Mouse (Mus musculus): Measurements from ENCODE around the gene Pxk. TPM values are rescaled to one million over a fixed set of nuclear protein-coding genes. Genes with fewer than 3 reads are reported as not detected.

The Pxk gene
- polyA plus RNA-seq, 1 experiment: 10.5 TPM

DNA sequence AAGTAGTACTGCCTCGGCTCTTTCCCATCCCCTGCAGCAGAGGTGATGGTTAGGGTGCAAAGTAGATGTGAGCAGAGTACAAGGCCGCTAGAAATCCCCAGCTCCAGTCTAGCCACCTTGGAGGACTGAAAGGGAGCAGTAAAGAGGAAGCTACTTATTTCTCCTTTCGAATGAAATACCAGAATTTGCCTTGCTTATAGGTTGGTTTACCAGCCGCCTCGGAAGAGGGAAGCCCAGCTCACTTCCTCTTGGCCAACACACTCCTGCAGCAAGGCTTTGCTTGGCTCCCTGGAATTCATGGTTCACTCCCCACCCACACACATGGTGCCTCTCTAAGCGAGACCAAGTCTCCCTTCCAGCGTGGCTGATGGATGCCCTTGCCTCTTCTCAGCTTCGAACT lies 34.8 kb downstream of the Pxk start:
- no peak overlapping the region for H3ac ChIP-seq (ENCODE audit: control insufficient read depth, insufficient read length)
- H3K4me2 ChIP-seq (ENCODE audit: low read depth): no peak overlapping the region
- H3K4me3 ChIP-seq: no peak overlapping the region
- H3K79me2 ChIP-seq (ENCODE audit: control insufficient read depth, insufficient read depth): no peaks in the 10 kb centered on the region
- TF ChIP-seq MYOG (IDR thresholded peaks at IDR 0.05; ENCODE audit: control insufficient read depth in 1 of 3, insufficient read depth in 1 of 3, insufficient read length in 2 of 3, low read depth in 2 of 3) (no peak), POLR2AphosphoS2 (IDR thresholded peaks at IDR 0.05; ENCODE audit: insufficient read length, low read depth) (no peak), USF1 (IDR thresholded peaks at IDR 0.05; ENCODE audit: low read depth) (no peak), REST (IDR thresholded peaks at IDR 0.05; ENCODE audit: insufficient read depth, insufficient read length) (no peak), E2F4 (IDR thresholded peaks at IDR 0.05; ENCODE audit: insufficient read depth) (no peak), MAX (IDR thresholded peaks at IDR 0.05; ENCODE audit: low read depth) (no peak), MYOD1 (IDR thresholded peaks at IDR 0.05; ENCODE audit: control insufficient read depth in 1 of 3, insufficient read length in 2 of 3, low read depth in 2 of 3) (no peak), POLR2A (IDR thresholded peaks at IDR 0.05; ENCODE audit: insufficient read length, low read depth) (no peak), TCF3 (IDR thresholded peaks at IDR 0.05; ENCODE audit: insufficient read length, low read depth) (no peak)
- no peaks in the 10 kb centered on the region for H3K36me3 ChIP-seq (ENCODE audit: control insufficient read depth, insufficient read depth)
- no peaks in the 10 kb centered on the region for H3K27me3 ChIP-seq (ENCODE audit: control insufficient read depth, insufficient read depth, insufficient read length)

DNA sequence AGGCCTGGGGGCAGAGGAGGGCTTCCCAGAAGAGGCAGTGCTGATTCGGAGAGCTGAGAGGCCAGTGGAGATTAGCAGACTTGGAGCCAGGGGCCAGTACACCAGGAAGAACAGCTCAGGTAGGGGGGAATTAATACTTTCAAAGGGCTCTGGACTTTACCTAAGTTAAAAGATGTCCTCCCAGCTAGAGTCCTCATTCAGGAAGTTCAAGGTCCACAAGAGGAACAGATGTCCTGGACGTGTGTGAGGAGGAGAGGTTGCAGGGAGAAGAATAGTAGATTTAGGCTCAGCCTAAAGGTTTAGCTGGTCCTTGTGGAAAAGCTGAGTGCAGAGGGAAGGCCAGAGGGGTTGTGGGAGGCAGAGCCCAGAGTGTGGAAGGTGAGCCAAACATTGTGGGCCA lies 36.2 kb downstream of the Pxk start:
- Histone ChIP-seq H3K79me2 (ENCODE audit: control insufficient read depth, insufficient read depth) (no peaks in the 10 kb centered on the region), H3K36me3 (ENCODE audit: control insufficient read depth, insufficient read depth) (no peaks in the 10 kb centered on the region), H3ac (ENCODE audit: control insufficient read depth, insufficient read length) (no peak overlapping the region), H3K4me3 (no peak overlapping the region), H3K27me3 (ENCODE audit: control insufficient read depth, insufficient read depth, insufficient read length) (no peaks in the 10 kb centered on the region), H3K4me2 (ENCODE audit: low read depth) (no peak overlapping the region)
- no peak for TF ChIP-seq USF1 (IDR thresholded peaks at IDR 0.05; ENCODE audit: low read depth)
- no peak for TF ChIP-seq MAX (IDR thresholded peaks at IDR 0.05; ENCODE audit: low read depth)
- TF ChIP-seq MYOG (IDR thresholded peaks at IDR 0.05; ENCODE audit: control insufficient read depth in 1 of 3, insufficient read depth in 1 of 3, insufficient read length in 2 of 3, low read depth in 2 of 3): no peak
- TF ChIP-seq REST (IDR thresholded peaks at IDR 0.05; ENCODE audit: insufficient read depth, insufficient read length): no peak
- no peak for TF ChIP-seq POLR2AphosphoS2 (IDR thresholded peaks at IDR 0.05; ENCODE audit: insufficient read length, low read depth)
- no peak for TF ChIP-seq E2F4 (IDR thresholded peaks at IDR 0.05; ENCODE audit: insufficient read depth)
- no peak for TF ChIP-seq TCF3 (IDR thresholded peaks at IDR 0.05; ENCODE audit: insufficient read length, low read depth)

DNA sequence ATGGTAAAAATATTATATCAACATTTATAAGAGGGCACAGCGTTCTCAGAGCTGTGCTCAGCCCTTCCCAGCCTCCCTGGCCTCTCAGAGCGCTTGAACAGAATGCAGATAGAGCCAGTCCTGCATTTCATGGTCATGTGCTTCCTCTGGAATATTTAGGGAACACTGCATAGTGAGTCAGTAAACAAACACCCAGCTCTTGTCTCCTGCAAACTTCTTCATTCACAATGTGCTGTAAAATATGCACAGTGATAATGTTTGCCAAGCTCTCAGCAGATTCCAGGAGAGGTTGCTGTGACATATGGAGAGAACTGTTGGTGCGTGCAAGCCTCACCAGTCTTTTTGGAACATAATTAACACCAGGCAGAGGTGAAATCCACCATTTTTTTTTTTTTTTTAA lies 37.1 kb downstream of the Pxk start:
- no peak overlapping the region for H3K4me3 ChIP-seq
- no peak for TF ChIP-seq E2F4 (IDR thresholded peaks at IDR 0.05; ENCODE audit: insufficient read depth)
- TF ChIP-seq TCF12 (IDR thresholded peaks at IDR 0.05; ENCODE audit: insufficient read depth, poor library complexity, severe bottlenecking): no peak
- TF ChIP-seq REST (IDR thresholded peaks at IDR 0.05; ENCODE audit: insufficient read depth, insufficient read length): no peak
- no peak for TF ChIP-seq POLR2A (IDR thresholded peaks at IDR 0.05; ENCODE audit: insufficient read length, low read depth)
- no peak for TF ChIP-seq POLR2AphosphoS2 (IDR thresholded peaks at IDR 0.05; ENCODE audit: insufficient read length, low read depth)
- TF ChIP-seq CEBPB (IDR thresholded peaks at IDR 0.05; ENCODE audit: insufficient read depth, poor library complexity, severe bottlenecking): no peak
- TF ChIP-seq MAX (IDR thresholded peaks at IDR 0.05; ENCODE audit: low read depth): no peak
- TF ChIP-seq USF1 (IDR thresholded peaks at IDR 0.05; ENCODE audit: low read depth): no peak
- TF ChIP-seq MYOG (IDR thresholded peaks at IDR 0.05; ENCODE audit: control insufficient read depth in 1 of 3, insufficient read depth in 1 of 3, insufficient read length in 2 of 3, low read depth in 2 of 3): no peak
- TF ChIP-seq MYOD1 (IDR thresholded peaks at IDR 0.05; ENCODE audit: control insufficient read depth in 1 of 3, insufficient read length in 2 of 3, low read depth in 2 of 3): no peak
- TF ChIP-seq SRF (IDR thresholded peaks at IDR 0.05; ENCODE audit: control insufficient read depth, insufficient read length, low read depth): no peak
- TF ChIP-seq TCF3 (IDR thresholded peaks at IDR 0.05; ENCODE audit: insufficient read length, low read depth): no peak
- H3ac ChIP-seq (ENCODE audit: control insufficient read depth, insufficient read length): no peak overlapping the region
- no peak overlapping the region for H3K4me2 ChIP-seq (ENCODE audit: low read depth)
- H3K79me2 ChIP-seq (ENCODE audit: control insufficient read depth, insufficient read depth): no peaks in the 10 kb centered on the region
- no peaks in the 10 kb centered on the region for H3K27me3 ChIP-seq (ENCODE audit: control insufficient read depth, insufficient read depth, insufficient read length)
- H3K36me3 ChIP-seq (ENCODE audit: control insufficient read depth, insufficient read depth): no peaks in the 10 kb centered on the region

DNA sequence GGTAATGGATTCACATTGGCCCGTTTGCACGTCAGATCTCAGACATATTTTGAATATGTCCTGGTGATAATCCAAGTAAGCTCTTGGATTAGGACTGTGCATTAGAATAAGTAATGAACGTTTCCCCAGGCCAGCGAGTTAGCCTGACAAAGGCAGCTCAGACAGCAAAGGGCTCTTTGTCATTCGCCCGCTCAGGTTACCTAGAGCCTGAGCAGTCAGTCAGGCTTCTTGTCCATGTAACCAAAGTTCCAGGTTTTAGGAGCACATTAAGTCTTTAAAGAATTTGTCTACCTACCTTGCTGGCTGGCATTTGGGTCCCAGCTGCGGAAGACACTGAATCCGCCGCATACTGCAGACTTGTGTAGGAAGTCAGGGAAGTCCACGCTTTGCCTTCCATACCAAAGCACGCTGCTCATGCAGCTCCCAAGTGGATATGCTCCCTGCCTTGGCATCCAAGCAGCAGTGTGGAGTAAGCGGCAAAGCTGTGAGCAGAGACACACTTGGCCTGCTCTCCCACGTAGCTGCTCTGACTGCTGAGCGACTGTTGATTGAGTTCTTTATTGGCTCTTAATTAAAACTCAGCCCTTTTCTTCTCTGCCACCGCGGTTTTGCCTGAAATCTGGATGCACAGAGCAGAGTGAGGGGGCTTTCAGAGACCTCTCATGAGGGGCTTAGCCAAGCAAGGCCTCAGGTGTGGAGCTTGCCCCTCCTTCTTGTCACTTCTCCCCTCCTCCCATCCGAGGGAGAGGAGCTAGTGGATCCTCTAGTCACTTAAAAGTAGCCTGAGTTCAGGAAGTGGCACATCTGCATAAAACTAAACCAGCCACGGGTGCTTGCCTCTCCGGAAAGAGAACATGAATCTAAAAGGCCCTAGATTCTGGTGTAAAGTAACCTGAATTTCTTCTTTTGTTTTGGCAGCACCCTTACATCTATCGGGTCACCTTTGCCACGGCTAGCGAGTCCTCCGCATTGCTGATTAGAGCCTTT lies 42.0 kb downstream of the Pxk start:
- H3K4me2 ChIP-seq (ENCODE audit: low read depth): no peak overlapping the region
- no peaks in the 10 kb centered on the region for H3K79me2 ChIP-seq (ENCODE audit: control insufficient read depth, insufficient read depth)
- no peak overlapping the region for H3K4me3 ChIP-seq
- H3ac ChIP-seq (ENCODE audit: control insufficient read depth, insufficient read length): no peak overlapping the region
- peaks cover 13% of the 10 kb centered on the region for H3K36me3 ChIP-seq (ENCODE audit: control insufficient read depth, insufficient read depth)
- TF ChIP-seq USF1 (IDR thresholded peaks at IDR 0.05; ENCODE audit: low read depth): no peak
- no peak for TF ChIP-seq POLR2A (IDR thresholded peaks at IDR 0.05; ENCODE audit: insufficient read length, low read depth)
- TF ChIP-seq REST (IDR thresholded peaks at IDR 0.05; ENCODE audit: insufficient read depth, insufficient read length): no peak
- TF ChIP-seq MYOG (IDR thresholded peaks at IDR 0.05; ENCODE audit: control insufficient read depth in 1 of 3, insufficient read depth in 1 of 3, insufficient read length in 2 of 3, low read depth in 2 of 3): no peak
- TF ChIP-seq TCF12 (IDR thresholded peaks at IDR 0.05; ENCODE audit: insufficient read depth, poor library complexity, severe bottlenecking): no peak
- no peak for TF ChIP-seq MAX (IDR thresholded peaks at IDR 0.05; ENCODE audit: low read depth)
- TF ChIP-seq CEBPB (IDR thresholded peaks at IDR 0.05; ENCODE audit: insufficient read depth, poor library complexity, severe bottlenecking): no peak
- TF ChIP-seq MYOD1 (IDR thresholded peaks at IDR 0.05; ENCODE audit: control insufficient read depth in 1 of 3, insufficient read length in 2 of 3, low read depth in 2 of 3): no peak
- no peak for TF ChIP-seq E2F4 (IDR thresholded peaks at IDR 0.05; ENCODE audit: insufficient read depth)
- TF ChIP-seq SRF (IDR thresholded peaks at IDR 0.05; ENCODE audit: control insufficient read depth, insufficient read length, low read depth): no peak
- TF ChIP-seq POLR2AphosphoS2 (IDR thresholded peaks at IDR 0.05; ENCODE audit: insufficient read length, low read depth): no peak
- TF ChIP-seq TCF3 (IDR thresholded peaks at IDR 0.05; ENCODE audit: insufficient read length, low read depth): no peak
- H3K27me3 ChIP-seq (ENCODE audit: control insufficient read depth, insufficient read depth, insufficient read length): no peaks in the 10 kb centered on the region
